Mouse (Mus musculus) brown adipose tissue, adult 24 weeks (tissue): ENCODE data around the gene Hist1h2ah. TPM values are rescaled to one million over a fixed set of nuclear protein-coding genes. Genes with fewer than 3 reads are reported as not detected.

Source experiments
- H3K27ac ChIP-seq: fragments of 200-500 bp; replicated peaks from 2 replicates; pipeline ENCODE4 v1.5.1; 2012; ENCODE audit warnings: low read depth, mild to moderate bottlenecking, low read length
- H3K4me1 ChIP-seq: fragments of 200-500 bp; 2 replicates; pipeline ENCODE4 v1.6.1; 2012; ENCODE audit warnings: low read length, mixed read lengths; ENCODE audit not compliant: control insufficient read depth, insufficient read depth, insufficient read length
- H3K4me3 ChIP-seq: fragments of 200-500 bp; 2 replicates; pipeline ENCODE4 v1.5.1; 2012; ENCODE audit warnings: low read depth, mild to moderate bottlenecking, low read length, moderate library complexity; ENCODE audit not compliant: insufficient read depth
- polyA plus RNA-seq: library from polyadenylated mRNA; stranded (reverse); fragments of >200 nt; gene quantifications from 2 replicates; pipeline ENCODE4 v1.2.4, GENCODE M21; 2012; ENCODE audit not compliant: missing spikeins, insufficient read depth, insufficient read length

The Hist1h2ah gene
- polyA plus RNA-seq, 1 experiment, result not detected

GRCm38 (mm10) chr13:22007121-22007510, 28.3 kb downstream of the Hist1h2ah start:
- H3K4me3 ChIP-seq, result peak overlapping the region; percentile 58
- no peaks in the 10 kb centered on the region for H3K4me1 ChIP-seq
- no peak overlapping the region for H3K27ac ChIP-seq

GRCm38 (mm10) chr13:22006334-22007120, 28.8 kb downstream of the Hist1h2ah start:
- peak overlapping the region; percentile 58 for H3K4me3 ChIP-seq
- no peak overlapping the region for H3K27ac ChIP-seq
- no peaks in the 10 kb centered on the region for H3K4me1 ChIP-seq

GRCm38 (mm10) chr13:22005605-22006333, 29.6 kb downstream of the Hist1h2ah start:
- Histone ChIP-seq H3K27ac (no peak overlapping the region), H3K4me1 (no peaks in the 10 kb centered on the region), H3K4me3 (peak overlapping the region; percentile 58)

- H3K27ac ChIP-seq, result no peak overlapping the region
- H3K4me3 ChIP-seq, result no peak overlapping the region
- no peaks in the 10 kb centered on the region for H3K4me1 ChIP-seq
Observed at GRCm38 (mm10) chr13:22001823-22002222, 33.5 kb downstream of the Hist1h2ah start.

GRCm38 (mm10) chr13:22001346-22001745, 34.0 kb downstream of the Hist1h2ah start:
- Histone ChIP-seq H3K4me3 (no peak overlapping the region), H3K4me1 (no peaks in the 10 kb centered on the region), H3K27ac (no peak overlapping the region)

GRCm38 (mm10) chr13:21999147-21999546, 36.2 kb downstream of the Hist1h2ah start:
- H3K4me3 ChIP-seq, result no peak overlapping the region
- no peaks in the 10 kb centered on the region for H3K4me1 ChIP-seq
- no peak overlapping the region for H3K27ac ChIP-seq

- no peaks in the 10 kb centered on the region for H3K4me1 ChIP-seq
Observed at GRCm38 (mm10) chr13:21998412-21998811, 37.0 kb downstream of the Hist1h2ah start.

GRCm38 (mm10) chr13:21997821-21998220, 37.5 kb downstream of the Hist1h2ah start:
- H3K27ac ChIP-seq, result no peak overlapping the region
- no peak overlapping the region for H3K4me3 ChIP-seq

More at GRCm38 (mm10) chr13:21998412-21998811, 37.0 kb downstream of the Hist1h2ah start:
- no peak overlapping the region for H3K4me3 ChIP-seq
- H3K27ac ChIP-seq, result no peak overlapping the region

GRCm38 (mm10) chr13:21997201-21997820, 38.1 kb downstream of the Hist1h2ah start:
- Histone ChIP-seq H3K4me3 (no peak overlapping the region), H3K27ac (no peak overlapping the region), H3K4me1 (no peaks in the 10 kb centered on the region)

More at GRCm38 (mm10) chr13:21997821-21998220, 37.5 kb downstream of the Hist1h2ah start:
- no peaks in the 10 kb centered on the region for H3K4me1 ChIP-seq

GRCm38 (mm10) chr13:21996840-21997185, 38.6 kb downstream of the Hist1h2ah start:
- H3K4me1 ChIP-seq, result no peaks in the 10 kb centered on the region
- H3K4me3 ChIP-seq, result no peak overlapping the region
- H3K27ac ChIP-seq, result no peak overlapping the region

GRCm38 (mm10) chr13:21996101-21996839, 39.1 kb downstream of the Hist1h2ah start:
- no peaks in the 10 kb centered on the region for H3K4me1 ChIP-seq
- H3K4me3 ChIP-seq, result no peak overlapping the region
- H3K27ac ChIP-seq, result no peak overlapping the region

GRCm38 (mm10) chr13:21995331-21995914, 39.9 kb downstream of the Hist1h2ah start:
- H3K4me1 ChIP-seq, result no peaks in the 10 kb centered on the region
- H3K27ac ChIP-seq, result no peak overlapping the region
- H3K4me3 ChIP-seq, result peak overlapping the region; percentile 32

- Histone ChIP-seq H3K27ac (no peak overlapping the region), H3K4me3 (peak overlapping the region; percentile 32; the same call in 1 of the 2 replicates), H3K4me1 (no peaks in the 10 kb centered on the region)
Observed at GRCm38 (mm10) chr13:21994896-21995295, 40.5 kb downstream of the Hist1h2ah start.

- no peaks in the 10 kb centered on the region for H3K4me1 ChIP-seq
- H3K27ac ChIP-seq, result no peak overlapping the region
- no peak overlapping the region for H3K4me3 ChIP-seq
Observed at GRCm38 (mm10) chr13:21993957-21994738, 41.2 kb downstream of the Hist1h2ah start.
